Mouse (Mus musculus) left cerebral cortex, postnatal 25 days (tissue): ENCODE data around the gene Arhgap35. TPM values are rescaled to one million over a fixed set of nuclear protein-coding genes. Genes with fewer than 3 reads are reported as not detected.

Source experiments
- DNase-seq, 2 experiments: peaks; one replicate each; pipeline ENCODE4 v3.0.0; 2022; ENCODE audit warnings: low spot score in 2 of 2, mixed read lengths in 1 of 2
- intact Hi-C: fragments of 180-260 bp; cut with DNase I; formaldehyde crosslinking; loops from one replicate; pipeline ENCODE4 v1.15.1; 2025
- total RNA-seq, 2 experiments: library from RNA; stranded (reverse); gene quantifications; 2 replicates each; pipeline ENCODE4 v1.2.3; 2021

Arhgap35 gene
- total RNA-seq, 2 experiments from 2014 or later = 137 to 139 TPM

- intact Hi-C loops = no loop called here
- DNase-seq = no peak
Measured at GRCm38 (mm10) chr7:16475764-16476599, 138.8 kb downstream of the Arhgap35 start.

DNA sequence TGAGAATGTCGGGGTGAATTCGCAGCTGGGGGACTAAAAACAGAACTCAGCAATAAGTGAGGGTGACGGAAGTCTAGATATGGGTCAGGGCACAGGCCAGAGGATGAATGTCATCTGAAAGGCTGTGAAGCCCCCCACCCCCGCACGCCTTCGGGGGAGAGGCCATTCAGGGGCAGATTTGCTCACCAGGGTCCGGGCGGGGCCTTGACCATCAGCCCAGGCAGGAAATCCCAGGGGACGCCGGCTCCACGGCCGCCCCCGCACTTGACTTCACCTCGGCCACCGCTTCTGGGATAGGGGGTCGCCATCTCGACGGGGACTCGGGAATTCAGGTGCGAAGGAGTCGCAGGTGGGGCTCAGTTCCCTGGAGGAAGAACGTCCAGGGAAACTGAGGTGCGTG lies 139.5 kb downstream of the Arhgap35 start:
- no peak for DNase-seq
- intact Hi-C loops = no loop called here

DNA sequence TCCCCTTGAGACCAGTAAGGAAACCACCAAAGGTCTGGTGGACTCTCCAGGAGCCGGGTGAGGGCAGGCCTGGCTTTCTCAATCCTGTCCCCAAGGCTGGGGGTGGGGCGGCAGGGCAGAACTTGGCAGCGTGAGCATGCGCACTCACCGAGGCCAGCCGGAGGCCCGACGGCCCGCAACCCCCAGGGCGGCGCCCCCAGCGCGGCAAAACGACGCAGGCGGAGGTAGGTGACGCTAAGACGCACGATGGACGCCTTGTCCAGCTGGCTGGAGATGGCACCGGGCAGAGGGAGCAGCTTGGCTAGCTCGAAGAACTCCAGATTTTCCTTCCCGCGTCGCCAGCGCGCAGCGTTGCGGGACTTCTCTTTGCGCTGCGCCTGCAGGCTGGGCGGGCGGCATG lies 140.3 kb downstream of the Arhgap35 start:
- intact Hi-C loops = no loop called here
- DNase-seq = no peak

DNA sequence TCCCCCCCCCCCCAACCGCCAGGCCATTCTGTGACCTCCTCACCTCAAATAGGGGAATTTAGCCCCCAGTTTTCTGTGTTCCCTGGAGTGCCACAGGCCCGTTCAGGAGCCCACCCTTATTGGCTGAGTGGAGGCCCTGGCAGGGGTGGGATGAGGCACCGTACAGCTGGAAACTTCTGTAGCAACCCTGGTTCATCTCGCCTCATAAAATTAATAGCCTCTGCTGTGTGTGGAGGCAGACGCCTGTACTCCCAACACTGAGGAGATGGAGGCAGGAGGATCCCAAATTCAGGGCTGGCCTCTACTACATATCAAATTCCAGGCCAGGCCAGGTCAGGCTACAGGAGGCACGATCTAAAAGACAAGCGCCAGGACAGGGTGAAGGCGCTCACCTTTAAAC lies 140.9 kb downstream of the Arhgap35 start:
- no peak for DNase-seq
- intact Hi-C loops = no loop called here

- intact Hi-C loops = no loop called here
- no peak for DNase-seq
Measured at GRCm38 (mm10) chr7:16472116-16472709, 142.6 kb downstream of the Arhgap35 start.

DNA sequence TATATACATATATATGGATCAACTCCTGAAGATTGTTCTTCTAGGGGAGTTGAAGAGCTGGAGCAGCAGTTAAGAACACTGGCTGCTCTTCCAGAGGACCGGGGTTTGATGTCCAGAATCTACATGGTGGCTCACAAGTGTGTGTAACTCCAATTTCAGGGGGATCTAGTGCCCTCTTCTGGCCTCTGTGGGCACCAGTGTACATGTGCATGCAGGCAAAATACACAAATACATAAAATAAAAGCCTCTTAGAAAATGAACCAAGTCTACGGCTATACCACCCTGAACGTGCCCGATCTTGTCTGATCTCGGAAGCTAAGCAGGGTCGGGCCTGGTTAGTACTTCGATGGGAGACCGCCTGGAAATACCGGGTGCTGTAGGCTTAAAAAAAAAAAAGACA lies 143.2 kb downstream of the Arhgap35 start:
- no peak for DNase-seq
- intact Hi-C loops = no loop called here

DNA sequence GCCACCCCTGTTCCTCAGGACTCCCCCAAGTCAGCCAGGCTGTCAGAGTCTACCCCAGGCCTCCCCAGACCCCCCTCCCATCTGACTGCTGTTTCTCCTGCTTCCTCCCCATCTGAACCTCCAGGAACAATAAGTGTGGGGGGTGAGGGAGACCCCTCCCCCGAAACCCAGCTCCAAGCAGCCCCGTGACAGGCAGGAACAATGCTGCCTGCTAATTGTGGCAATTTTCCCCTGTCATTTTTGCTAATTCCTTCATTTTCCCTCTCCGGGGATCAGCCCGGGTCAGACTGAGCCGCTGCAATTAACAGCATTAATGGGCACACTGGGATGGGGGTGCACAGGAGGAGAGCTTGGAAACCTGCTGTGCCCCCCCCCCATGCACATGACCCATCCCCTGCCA lies 146.7 kb downstream of the Arhgap35 start:
- intact Hi-C loops = loop anchor here (5.0 kb wide), 1 partner anchor 81 kb away; the partner anchor contains the start of gene Sae1
- no peak for DNase-seq

DNA sequence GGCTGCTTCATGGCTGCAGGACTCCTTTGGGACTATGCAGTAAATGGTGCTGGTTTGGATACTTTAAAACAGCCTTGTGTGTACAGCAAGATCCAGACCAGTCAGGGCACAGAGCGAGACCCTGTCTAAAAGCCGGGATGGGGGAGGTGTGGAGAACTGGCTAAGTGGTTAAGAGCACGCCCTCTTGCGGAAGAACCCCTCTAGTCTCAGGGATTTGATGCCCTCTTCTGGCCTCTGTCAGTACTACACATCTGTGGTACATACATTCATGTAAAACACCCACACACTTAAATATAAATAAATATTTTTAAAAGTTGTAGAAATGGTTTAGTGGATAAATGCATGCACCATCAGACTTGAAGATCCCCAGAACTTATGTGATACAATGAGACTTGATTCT lies 148.2 kb downstream of the Arhgap35 start:
- intact Hi-C loops = loop anchor here (5.0 kb wide), 1 partner anchor 79 kb away; the partner anchor contains the start of gene Sae1
- no peak for DNase-seq

GRCm38 (mm10) chr7:16465568-16465967 lies 149.2 kb downstream of the Arhgap35 start:
- DNase-seq = no peak
- intact Hi-C loops = loop anchor here (2.0 to 5.0 kb wide), 2 partner anchors 78 to 153 kb away; partner anchors contain the start of gene Sae1

DNA sequence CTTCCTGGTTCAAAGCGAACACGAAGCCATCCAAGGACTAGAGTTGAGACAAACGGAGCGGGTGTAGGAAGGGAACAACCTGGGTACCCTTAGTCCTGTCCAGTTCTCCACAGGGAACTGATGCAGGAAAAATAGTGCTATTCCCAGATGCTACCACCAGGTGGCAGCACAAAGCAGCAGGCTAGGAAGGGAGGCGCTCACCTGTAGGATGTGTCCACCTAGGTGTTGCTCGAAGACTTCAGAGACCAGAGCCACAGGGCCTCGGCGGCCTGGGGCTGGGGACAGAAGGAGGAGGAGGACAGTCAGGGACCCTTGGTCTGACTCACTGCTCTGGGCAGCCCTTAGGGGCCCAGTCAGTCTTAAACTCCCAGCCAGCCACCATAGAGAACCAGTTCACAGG lies 149.6 kb downstream of the Arhgap35 start:
- peak; percentile 55 to 66 for DNase-seq
- intact Hi-C loops = loop anchor here (2.0 to 5.0 kb wide), 2 partner anchors 78 to 154 kb away; partner anchors contain the start of gene Sae1

- peak; percentile 80 to 81 for DNase-seq
- intact Hi-C loops = loop anchor here (1.0 kb wide), 1 partner anchor 67 kb away; no protein-coding TSS in a partner anchor
Measured at GRCm38 (mm10) chr7:16463214-16463613, 151.6 kb downstream of the Arhgap35 start.

- DNase-seq = no peak
- intact Hi-C loops = no loop called here
Measured at GRCm38 (mm10) chr7:16461705-16462104, 153.1 kb downstream of the Arhgap35 start.

DNA sequence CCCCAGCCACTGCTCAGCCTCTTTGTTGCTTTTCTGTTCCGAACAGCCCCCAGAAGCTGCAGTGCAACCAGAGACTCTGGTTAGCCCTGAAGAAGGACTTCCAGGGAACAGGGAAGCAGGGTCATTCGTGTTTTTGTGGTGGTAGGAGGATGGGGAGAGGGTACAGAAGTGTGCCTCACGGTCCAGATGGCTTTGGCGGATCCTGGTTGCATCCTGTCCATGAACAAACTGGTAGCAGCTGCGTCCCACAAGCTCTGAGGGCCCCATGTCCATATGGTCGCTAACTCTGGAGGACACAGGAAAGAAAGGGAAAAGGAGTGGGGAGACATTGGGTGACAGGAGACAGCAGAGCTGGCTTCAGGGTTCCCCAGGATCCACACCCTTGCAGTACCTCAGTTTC lies 153.6 kb downstream of the Arhgap35 start:
- intact Hi-C loops = no loop called here
- no peak for DNase-seq

DNA sequence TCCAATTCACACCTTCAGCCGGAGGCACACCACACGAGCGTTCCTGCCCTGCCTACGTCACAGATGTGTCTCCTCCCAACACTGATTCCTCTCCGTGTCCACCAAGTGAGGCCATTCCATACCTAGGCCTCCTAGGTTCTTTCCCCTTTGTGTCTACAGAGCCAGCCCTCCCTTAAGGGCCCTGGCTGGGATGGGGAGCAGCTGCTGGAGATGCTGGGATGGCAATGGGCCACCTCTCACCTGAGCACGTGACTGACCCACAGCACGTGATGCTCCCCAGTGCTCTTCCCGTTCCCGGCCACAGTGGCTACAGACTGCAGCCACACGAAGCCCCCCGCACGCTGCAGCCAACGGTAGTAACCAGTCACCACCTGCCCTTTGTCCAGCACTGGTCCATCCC lies 154.2 kb downstream of the Arhgap35 start:
- no peak for DNase-seq
- intact Hi-C loops = no loop called here

DNA sequence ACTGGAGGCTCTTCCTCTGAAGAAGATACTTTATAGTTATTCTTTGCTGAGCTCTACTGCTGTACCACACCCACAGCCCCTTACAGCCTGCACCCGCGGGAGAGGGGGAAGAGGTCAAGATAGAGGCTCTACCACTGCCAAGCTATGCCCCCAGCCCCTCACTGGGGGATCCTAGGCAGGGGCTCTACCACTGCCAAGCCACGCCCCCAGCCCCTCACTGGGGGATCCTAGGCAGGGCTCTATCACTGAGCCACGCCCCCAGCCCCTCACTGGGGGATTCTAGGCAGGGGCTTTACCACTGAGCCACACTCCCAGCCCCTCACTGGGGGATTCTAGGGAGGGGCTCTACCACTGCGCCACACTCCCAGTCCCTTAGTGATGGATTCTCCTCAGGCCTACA lies 158.5 kb downstream of the Arhgap35 start:
- DNase-seq = no peak
- intact Hi-C loops = no loop called here

DNA sequence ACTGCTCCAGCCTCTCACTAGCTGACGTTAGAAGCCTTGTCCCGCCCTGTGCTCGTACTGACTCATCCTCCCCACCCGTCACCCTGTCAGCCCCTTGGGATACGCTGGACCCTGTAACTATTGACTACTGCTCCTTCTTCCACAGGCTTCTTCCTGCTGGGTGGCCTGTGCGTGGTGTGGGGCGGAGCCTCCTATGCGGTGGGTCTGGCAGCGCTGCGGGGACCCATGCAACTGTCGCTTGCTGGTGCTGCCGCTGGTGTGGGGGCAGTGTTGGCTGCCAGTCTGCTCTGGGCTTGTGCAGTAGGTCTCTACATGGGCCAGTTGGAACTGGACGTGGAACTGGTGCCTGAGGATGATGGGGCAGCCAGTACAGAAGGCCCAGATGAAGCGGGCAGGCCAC lies 159.8 kb downstream of the Arhgap35 start:
- intact Hi-C loops = no loop called here
- DNase-seq = no peak

DNA sequence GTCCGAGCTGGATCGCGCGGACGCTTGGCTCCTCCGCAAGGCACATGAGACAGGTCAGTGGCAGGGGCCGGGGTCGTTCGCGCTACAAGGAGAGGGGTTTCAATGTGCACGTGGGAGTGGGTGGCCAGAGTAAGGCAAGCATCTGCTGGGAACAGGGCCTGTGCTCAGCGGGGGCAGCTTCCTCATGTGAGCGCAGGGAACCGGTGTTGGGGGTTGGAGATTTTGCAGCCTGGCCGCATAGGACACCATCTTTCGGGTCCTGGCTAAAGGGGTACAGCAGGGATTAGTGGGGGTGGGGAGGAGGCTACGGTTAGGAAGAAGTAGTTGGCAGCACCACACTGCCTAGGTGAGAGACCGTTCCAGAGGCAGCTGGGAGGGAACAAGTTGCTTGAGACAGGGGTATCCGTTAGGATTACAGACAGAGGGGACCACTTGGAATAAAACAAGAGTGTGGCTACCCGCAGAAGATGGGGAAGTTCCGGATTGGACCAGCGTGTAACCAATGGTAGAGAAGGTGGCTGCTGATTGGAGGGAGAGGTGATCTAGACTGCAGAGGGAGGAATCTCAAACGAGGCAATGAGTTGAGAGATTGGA lies 161.6 kb downstream of the Arhgap35 start:
- peak; percentile 66 to 90 for DNase-seq
- intact Hi-C loops = no loop called here

DNA sequence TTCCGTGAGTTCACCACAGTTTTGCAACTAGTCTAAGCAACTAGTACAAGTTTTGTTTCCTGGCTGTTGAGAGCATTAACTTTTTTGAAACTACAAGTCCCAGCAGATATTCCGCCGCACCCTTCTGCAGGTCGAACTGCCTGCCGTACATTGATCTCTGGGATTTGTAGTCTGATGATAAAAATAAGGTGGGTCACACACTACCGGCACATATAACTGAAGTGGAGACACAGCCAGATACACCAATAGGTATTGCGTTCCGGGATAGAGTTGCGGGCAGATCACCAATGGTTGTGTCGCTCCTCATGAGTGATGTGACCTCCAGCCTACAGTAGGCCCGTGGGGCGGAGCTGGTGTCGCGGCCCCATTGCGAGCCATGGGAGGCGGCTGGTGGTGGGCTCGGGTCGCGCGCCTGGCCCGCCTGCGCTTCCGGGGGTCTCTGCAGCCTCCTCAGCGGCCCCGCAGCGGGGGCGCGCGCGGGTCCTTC lies 162.2 kb downstream of the Arhgap35 start, which contains the start of gene Tmem160:
Gene Tmem160, plus strand, starts transcription at position 193 of the 487 bp plus-strand sequence.
- intact Hi-C loops = no loop called here
- peak; percentile 89 to 98 for DNase-seq

GRCm38 (mm10) chr7:16451656-16452055 lies 163.1 kb downstream of the Arhgap35 start:
- intact Hi-C loops = no loop called here
- DNase-seq = no peak
